Mouse (Mus musculus): ENCODE measurements around the gene Gm8068. TPM values are rescaled to one million over a fixed set of nuclear protein-coding genes. Genes with fewer than 3 reads are reported as not detected.
"Not testable (repeated sequence)": the region's sequence is repeated elsewhere in the genome, so short reads cannot be mapped to it uniquely, and the experiment has no call there.

The Gm8068 gene
- total RNA-seq (2017) = not detected in 2 replicates

GRCm38 (mm10) chr14:41701785-41702184 lies at the start of gene Gm8068:
TSS of gene Gm8068 (minus strand) at chr14:41701885.
- not testable (repeated sequence) for ATAC-seq (ENCODE audit: extremely low read depth, insufficient number of reproducible peaks, low FRiP score, poor library complexity, severe bottlenecking)

GRCm38 (mm10) chr14:41750514-41750913 lies 48.8 kb upstream of the Gm8068 start, which contains the start of gene Gm7929:
TSS of gene Gm7929 (minus strand) at chr14:41750614.
- not testable (repeated sequence) for ATAC-seq (ENCODE audit: extremely low read depth, insufficient number of reproducible peaks, low FRiP score, poor library complexity, severe bottlenecking)

- ATAC-seq (ENCODE audit: extremely low read depth, insufficient number of reproducible peaks, low FRiP score, poor library complexity, severe bottlenecking) = not testable (repeated sequence)
These were observed 21.8 kb upstream of the Gm8068 start for GRCm38 (mm10) chr14:41723437-41723836.

GRCm38 (mm10) chr14:41717180-41717579 lies 15.5 kb upstream of the Gm8068 start:
- not testable (repeated sequence) for ATAC-seq (ENCODE audit: extremely low read depth, insufficient number of reproducible peaks, low FRiP score, poor library complexity, severe bottlenecking)

- ATAC-seq (ENCODE audit: extremely low read depth, insufficient number of reproducible peaks, low FRiP score, poor library complexity, severe bottlenecking) = not testable (repeated sequence)
These were observed 53.5 kb downstream of the Gm8068 start for GRCm38 (mm10) chr14:41648176-41648575.

Other genes with a start within 250 kb of the Gm8068 start
- gene Gm7954, start 248.4 kb downstream of the Gm8068 start, total RNA-seq (2017) = not detected in 2 replicates
- gene Gm3486, start 212.4 kb downstream of the Gm8068 start, total RNA-seq (2017) = not detected in 2 replicates
- gene Gm7970, start 146.3 kb downstream of the Gm8068 start, total RNA-seq (2017) = not detected in 2 replicates
- gene 1700049E17Rik2, start 128.7 kb downstream of the Gm8068 start, total RNA-seq (2017) = not detected in 2 replicates
- not detected in 2 replicates for gene Gm3072, start 77.3 kb downstream of the Gm8068 start, total RNA-seq (2017)
- gene Gm3676, start 55.4 kb downstream of the Gm8068 start, total RNA-seq (2017) = not detected in 2 replicates
- gene Gm7929, start 48.7 kb upstream of the Gm8068 start, total RNA-seq (2017) = not detected in 2 replicates
- not detected in 2 replicates for gene Gm47189, start 70.6 kb upstream of the Gm8068 start, total RNA-seq (2017)
- not detected in 2 replicates for gene Gm7980, start 205.4 kb upstream of the Gm8068 start, total RNA-seq (2017)
- not detected in 2 replicates for gene 1700049E17Rik1, start 223.1 kb upstream of the Gm8068 start, total RNA-seq (2017)
- 0.47 TPM in 1 of 2 replicates, not detected in the other for gene 1700024B05Rik, start 242.1 kb upstream of the Gm8068 start, total RNA-seq (2017)